Mouse (Mus musculus) thymus, adult 2 months (tissue): ENCODE data around the gene Hip1r.

Experiments used
- CTCF ChIP-seq: fragments of 200-500 bp; IDR thresholded peaks from 2 replicates; pipeline ENCODE4 v1.5.1; 2012; ENCODE audit warnings: mild to moderate bottlenecking, control low read depth, low read length, moderate library complexity, borderline replicate concordance; ENCODE audit not compliant: control insufficient read depth, poor library complexity, insufficient read depth; ENCODE audit errors: extremely low read depth
- POLR2A ChIP-seq: fragments of 200-500 bp; IDR thresholded peaks from 2 replicates; pipeline ENCODE4 v1.6.1; 2012; ENCODE audit warnings: mild to moderate bottlenecking, low read length, control low read depth, moderate library complexity; ENCODE audit not compliant: control insufficient read depth, poor library complexity, insufficient read depth; ENCODE audit errors: extremely low read depth

DNA sequence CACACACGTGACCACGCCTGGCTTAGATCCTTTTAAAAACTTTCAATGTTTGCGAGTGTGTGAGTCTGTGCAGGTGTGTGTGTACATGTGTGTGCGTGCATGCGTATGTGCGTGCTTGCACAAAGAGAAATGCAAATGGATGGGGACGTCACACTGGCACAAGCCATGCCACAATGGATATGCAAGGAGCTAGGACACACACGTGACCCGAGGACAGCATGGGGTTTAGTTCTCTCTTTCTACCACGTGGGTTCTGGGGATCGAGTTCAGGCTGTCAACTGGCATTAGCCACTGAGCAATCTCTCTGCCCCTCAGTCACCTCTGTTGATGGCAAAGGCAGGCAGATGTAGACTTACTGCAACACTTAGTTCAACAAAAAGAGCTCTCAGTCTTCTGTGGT is 48.3 kb downstream of the Hip1r start:
- TF ChIP-seq CTCF (no peak), POLR2A (no peak)
